Mouse (Mus musculus) myocyte (in vitro differentiated cells): ENCODE measurements around the gene Krtap14.

Source experiments
- CEBPB ChIP-seq: IDR thresholded peaks from 2 replicates; pipeline ENCODE4 v1.6.1; 2011; ENCODE audit warnings: mild to moderate bottlenecking, moderate library complexity; ENCODE audit not compliant: poor library complexity, insufficient read depth, severe bottlenecking
- E2F4 ChIP-seq: IDR thresholded peaks from one replicate; pipeline ENCODE4 v1.6.1; 2011; ENCODE audit warnings: mild to moderate bottlenecking, control low read depth, moderate library complexity; ENCODE audit not compliant: insufficient read depth
- MAX ChIP-seq: IDR thresholded peaks from one replicate; pipeline ENCODE4 v1.6.1; 2011; ENCODE audit warnings: low read depth, mild to moderate bottlenecking, control low read depth
- MYOG ChIP-seq, 3 experiments: IDR thresholded peaks; one replicate each; pipeline ENCODE4 v1.6.1; 2011; ENCODE audit warnings: control low read depth in 2 of 3, low read depth in 2 of 3, mild to moderate bottlenecking in 2 of 3; ENCODE audit not compliant: insufficient read length in 2 of 3, control insufficient read depth in 1 of 3, insufficient read depth in 1 of 3
- POLR2A ChIP-seq: IDR thresholded peaks from one replicate; pipeline ENCODE4 v1.6.1; 2011; ENCODE audit warnings: low read depth, mild to moderate bottlenecking, control low read depth, moderate library complexity; ENCODE audit not compliant: insufficient read length
- POLR2AphosphoS2 ChIP-seq: IDR thresholded peaks from one replicate; pipeline ENCODE4 v1.6.1; 2011; ENCODE audit warnings: low read depth, control low read depth; ENCODE audit not compliant: insufficient read length
- SRF ChIP-seq: IDR thresholded peaks from one replicate; pipeline ENCODE4 v1.6.1; 2011; ENCODE audit warnings: low read depth; ENCODE audit not compliant: control insufficient read depth, insufficient read length
- TCF12 ChIP-seq: IDR thresholded peaks from one replicate; pipeline ENCODE4 v1.6.1; 2011; ENCODE audit warnings: mild to moderate bottlenecking, control low read depth; ENCODE audit not compliant: poor library complexity, insufficient read depth, severe bottlenecking
- USF1 ChIP-seq: IDR thresholded peaks from one replicate; pipeline ENCODE4 v1.6.1; 2011; ENCODE audit warnings: low read depth, mild to moderate bottlenecking, control low read depth, moderate library complexity

- TF ChIP-seq POLR2A (no peak), E2F4 (no peak), MYOG (IDR thresholded peaks at IDR 0.05; ENCODE audit: control insufficient read depth in 1 of 3, insufficient read depth in 1 of 3, insufficient read length in 2 of 3, low read depth in 2 of 3) (no peak), SRF (no peak), POLR2AphosphoS2 (no peak), TCF12 (no peak), MAX (no peak), CEBPB (no peak), USF1 (no peak)
These were observed at the start of gene Krtap14 for GRCm38 (mm10) chr16:88826095-88826652.
